Mouse (Mus musculus): ENCODE results near the gene Abr. TPM values are rescaled to one million over a fixed set of nuclear protein-coding genes. Genes with fewer than 3 reads are reported as not detected.

Abr gene
- polyA plus RNA-seq, 1 experiment from 2014 or later, result 32.3 TPM

- H3K4me1 ChIP-seq (ENCODE audit: control insufficient read depth, insufficient read depth, low read length), result peaks cover 5% of the 10 kb centered on the region
- no peak overlapping the region for H3K4me3 ChIP-seq (ENCODE audit: low read depth, low read length)
- no peak overlapping the region for H3K9ac ChIP-seq (replicated peaks; ENCODE audit: low read length)
- no peak overlapping the region for H3K4me2 ChIP-seq (ENCODE audit: low read depth, low read length)
- DNase-seq (ENCODE audit: low spot score), result no peak
- H3K27me3 ChIP-seq (ENCODE audit: control insufficient read depth, insufficient read depth, low read length), result no peaks in the 10 kb centered on the region
- no peaks in the 10 kb centered on the region for H3K9me3 ChIP-seq (replicated peaks; ENCODE audit: control insufficient read depth, low read length)
- WGBS, result 58% methylated on average over 4 of the region's 4 CpGs
- H3K36me3 ChIP-seq (replicated peaks; ENCODE audit: control insufficient read depth, insufficient read depth, low read depth, low read length), result no peaks in the 10 kb centered on the region
- H3K27ac ChIP-seq (replicated peaks; ENCODE audit: low read depth, low read length), result no peak overlapping the region
- ATAC-seq (replicated peaks; ENCODE audit: insufficient number of reproducible peaks, low FRiP score, low TSS enrichment, low read depth), result no peak
Observed at GRCm38 (mm10) chr11:76385017-76385416, 237.1 kb downstream of the Abr start.

- ATAC-seq (replicated peaks; ENCODE audit: insufficient number of reproducible peaks, low FRiP score, low TSS enrichment, low read depth), result no peak
- DNase-seq (ENCODE audit: low spot score), result no peak
- Histone ChIP-seq H3K9ac (replicated peaks; ENCODE audit: low read length) (no peak overlapping the region), H3K4me2 (ENCODE audit: low read depth, low read length) (no peak overlapping the region), H3K9me3 (replicated peaks; ENCODE audit: control insufficient read depth, low read length) (no peaks in the 10 kb centered on the region), H3K36me3 (replicated peaks; ENCODE audit: control insufficient read depth, insufficient read depth, low read depth, low read length) (no peaks in the 10 kb centered on the region), H3K27me3 (ENCODE audit: control insufficient read depth, insufficient read depth, low read length) (no peaks in the 10 kb centered on the region), H3K27ac (replicated peaks; ENCODE audit: low read depth, low read length) (0 out of 2 replicates have a peak overlapping the region, but pooled peaks have one; percentile 8), H3K4me1 (ENCODE audit: control insufficient read depth, insufficient read depth, low read length) (peaks cover 5% of the 10 kb centered on the region), H3K4me3 (ENCODE audit: low read depth, low read length) (no peak overlapping the region)
- WGBS, result 76% methylated on average over 5 of the region's 5 CpGs
Observed at GRCm38 (mm10) chr11:76384307-76384706, 237.8 kb downstream of the Abr start.

GRCm38 (mm10) chr11:76382711-76383324 lies 239.3 kb downstream of the Abr start:
- 59% methylated on average over 13 of the region's 13 CpGs for WGBS
- no peak overlapping the region for H3K9ac ChIP-seq (replicated peaks; ENCODE audit: low read length)
- no peaks in the 10 kb centered on the region for H3K36me3 ChIP-seq (replicated peaks; ENCODE audit: control insufficient read depth, insufficient read depth, low read depth, low read length)
- ATAC-seq (replicated peaks; ENCODE audit: insufficient number of reproducible peaks, low FRiP score, low TSS enrichment, low read depth) (0 out of 2 replicates have a peak, but pooled peaks have one; percentile 47), DNase-seq (ENCODE audit: low spot score) (peak; percentile 63)
- H3K9me3 ChIP-seq (replicated peaks; ENCODE audit: control insufficient read depth, low read length), result no peaks in the 10 kb centered on the region
- H3K27me3 ChIP-seq (ENCODE audit: control insufficient read depth, insufficient read depth, low read length), result no peaks in the 10 kb centered on the region
- peaks cover 5% of the 10 kb centered on the region for H3K4me1 ChIP-seq (ENCODE audit: control insufficient read depth, insufficient read depth, low read length)
- no peak overlapping the region for H3K4me2 ChIP-seq (ENCODE audit: low read depth, low read length)
- H3K27ac ChIP-seq (replicated peaks; ENCODE audit: low read depth, low read length), result peak overlapping the region; percentile 21; the same call in 1 of the 2 replicates
- H3K4me3 ChIP-seq (ENCODE audit: low read depth, low read length), result no peak overlapping the region

- WGBS, result 77% methylated on average over 15 of the region's 15 CpGs
Observed at GRCm38 (mm10) chr11:76381201-76381885, 240.8 kb downstream of the Abr start.

DNA sequence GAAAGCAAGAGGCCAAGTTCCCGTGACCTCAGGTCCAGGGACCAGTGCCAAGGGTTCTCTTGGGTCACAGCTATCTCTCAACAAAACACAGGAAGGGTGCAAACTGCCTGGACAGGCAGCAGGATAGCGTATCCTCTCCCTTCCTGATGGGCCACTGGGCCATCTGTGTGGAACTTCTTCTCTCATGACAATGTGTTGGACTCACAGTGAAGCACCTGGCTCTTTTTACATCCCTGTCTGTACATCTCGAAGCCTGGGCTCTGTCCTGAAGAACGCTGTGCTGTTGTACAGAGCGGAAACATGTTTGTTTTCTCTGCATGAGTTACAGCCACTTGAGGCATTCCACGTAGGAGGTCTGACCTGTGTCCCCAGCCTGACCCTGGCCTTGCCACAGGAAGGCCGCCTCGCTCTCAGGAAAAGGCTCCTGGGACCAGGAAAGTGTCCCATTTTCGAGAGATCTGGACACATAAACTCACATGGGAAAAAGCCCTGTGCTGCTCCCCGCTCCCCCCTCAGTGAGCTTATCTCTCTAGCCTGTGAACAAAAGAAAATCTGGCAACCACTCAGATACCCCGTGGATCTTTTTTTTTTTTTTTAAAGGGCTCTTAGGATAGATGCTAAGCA lies 242.1 kb downstream of the Abr start:
- H3K36me3 ChIP-seq (replicated peaks; ENCODE audit: control insufficient read depth, insufficient read depth, low read depth, low read length), result no peaks in the 10 kb centered on the region

More at GRCm38 (mm10) chr11:76381201-76381885, 240.8 kb downstream of the Abr start:
- no peaks in the 10 kb centered on the region for H3K27me3 ChIP-seq (ENCODE audit: control insufficient read depth, insufficient read depth, low read length)
- ATAC-seq (replicated peaks; ENCODE audit: insufficient number of reproducible peaks, low FRiP score, low TSS enrichment, low read depth) (no peak), DNase-seq (ENCODE audit: low spot score) (no peak)
- no peaks in the 10 kb centered on the region for H3K36me3 ChIP-seq (replicated peaks; ENCODE audit: control insufficient read depth, insufficient read depth, low read depth, low read length)
- H3K4me2 ChIP-seq (ENCODE audit: low read depth, low read length), result no peak overlapping the region
- peaks cover 5% of the 10 kb centered on the region for H3K4me1 ChIP-seq (ENCODE audit: control insufficient read depth, insufficient read depth, low read length)
- no peak overlapping the region for H3K4me3 ChIP-seq (ENCODE audit: low read depth, low read length)
- H3K9me3 ChIP-seq (replicated peaks; ENCODE audit: control insufficient read depth, low read length), result no peaks in the 10 kb centered on the region
- no peak overlapping the region for H3K9ac ChIP-seq (replicated peaks; ENCODE audit: low read length)
- H3K27ac ChIP-seq (replicated peaks; ENCODE audit: low read depth, low read length), result no peak overlapping the region

GRCm38 (mm10) chr11:76376425-76376824 lies 245.7 kb downstream of the Abr start:
- DNase-seq (ENCODE audit: low spot score) (no peak), ATAC-seq (replicated peaks; ENCODE audit: insufficient number of reproducible peaks, low FRiP score, low TSS enrichment, low read depth) (no peak)
- Histone ChIP-seq H3K27me3 (ENCODE audit: control insufficient read depth, insufficient read depth, low read length) (no peaks in the 10 kb centered on the region), H3K4me1 (ENCODE audit: control insufficient read depth, insufficient read depth, low read length) (peaks cover 7% of the 10 kb centered on the region), H3K4me2 (ENCODE audit: low read depth, low read length) (no peak overlapping the region), H3K9me3 (replicated peaks; ENCODE audit: control insufficient read depth, low read length) (no peaks in the 10 kb centered on the region), H3K4me3 (ENCODE audit: low read depth, low read length) (no peak overlapping the region), H3K9ac (replicated peaks; ENCODE audit: low read length) (no peak overlapping the region), H3K27ac (replicated peaks; ENCODE audit: low read depth, low read length) (no peak overlapping the region), H3K36me3 (replicated peaks; ENCODE audit: control insufficient read depth, insufficient read depth, low read depth, low read length) (no peaks in the 10 kb centered on the region)
- WGBS, result 88% methylated on average over 3 of the region's 3 CpGs

More for the DNA sequence above, 242.1 kb downstream of the Abr start:
- no peaks in the 10 kb centered on the region for H3K27me3 ChIP-seq (ENCODE audit: control insufficient read depth, insufficient read depth, low read length)
- 33% methylated on average over 11 of the region's 11 CpGs for WGBS
- H3K4me1 ChIP-seq (ENCODE audit: control insufficient read depth, insufficient read depth, low read length), result peaks cover under 1% of the 10 kb centered on the region; the same call in 1 of the 2 replicates
- no peak overlapping the region for H3K4me2 ChIP-seq (ENCODE audit: low read depth, low read length)
- H3K9me3 ChIP-seq (replicated peaks; ENCODE audit: control insufficient read depth, low read length), result no peaks in the 10 kb centered on the region
- H3K4me3 ChIP-seq (ENCODE audit: low read depth, low read length), result no peak overlapping the region
- ATAC-seq (replicated peaks; ENCODE audit: insufficient number of reproducible peaks, low FRiP score, low TSS enrichment, low read depth) (no peak), DNase-seq (ENCODE audit: low spot score) (no peak)
- H3K9ac ChIP-seq (replicated peaks; ENCODE audit: low read length), result no peak overlapping the region
- no peak overlapping the region; the same call in 1 of the 2 replicates for H3K27ac ChIP-seq (replicated peaks; ENCODE audit: low read depth, low read length)

DNA sequence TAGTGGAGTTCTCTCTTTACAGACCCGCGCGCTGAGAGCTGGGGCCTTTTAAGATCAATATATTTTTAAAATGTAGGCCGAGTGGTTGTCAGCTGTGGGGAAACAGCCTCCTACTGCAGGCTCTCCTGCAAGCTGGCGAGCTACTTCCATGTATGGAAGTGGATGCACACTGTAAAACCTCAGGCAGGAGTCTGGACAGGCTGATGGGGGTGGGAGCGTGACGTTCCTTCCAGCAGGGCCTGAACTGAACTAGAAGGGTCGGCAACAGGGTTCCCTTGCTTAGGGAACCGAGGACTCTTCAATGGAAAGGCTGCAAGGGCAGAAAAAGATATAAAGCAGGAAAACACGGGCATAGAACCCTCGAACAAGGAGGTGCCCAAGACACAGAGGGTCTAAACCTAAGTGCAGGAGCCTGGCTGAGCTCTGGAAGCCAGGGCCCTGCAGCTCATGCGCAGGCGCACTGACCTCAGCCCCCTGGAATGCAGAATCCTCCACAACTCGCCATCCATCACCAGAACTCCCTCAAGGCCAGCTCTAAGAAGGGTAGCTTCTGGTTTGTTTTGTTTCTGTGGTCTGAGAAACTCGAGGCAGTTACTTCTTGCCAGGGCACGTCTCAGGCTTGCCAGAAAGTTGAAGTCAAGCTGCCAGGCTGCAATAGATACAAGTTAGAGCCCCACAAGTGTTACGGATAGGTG lies 247.5 kb downstream of the Abr start:
- 0 out of 2 replicates have a peak overlapping the region, but pooled peaks have one; percentile 14 for H3K9ac ChIP-seq (replicated peaks; ENCODE audit: low read length)
- H3K27ac ChIP-seq (replicated peaks; ENCODE audit: low read depth, low read length), result peak overlapping the region; percentile 74
- ATAC-seq (replicated peaks; ENCODE audit: insufficient number of reproducible peaks, low FRiP score, low TSS enrichment, low read depth), result no peak

More for the DNA sequence above, 247.5 kb downstream of the Abr start:
- H3K4me3 ChIP-seq (ENCODE audit: low read depth, low read length), result no peak overlapping the region
- no peaks in the 10 kb centered on the region for H3K27me3 ChIP-seq (ENCODE audit: control insufficient read depth, insufficient read depth, low read length)
- H3K36me3 ChIP-seq (replicated peaks; ENCODE audit: control insufficient read depth, insufficient read depth, low read depth, low read length), result no peaks in the 10 kb centered on the region
- H3K4me1 ChIP-seq (ENCODE audit: control insufficient read depth, insufficient read depth, low read length), result peaks cover 7% of the 10 kb centered on the region
- H3K9me3 ChIP-seq (replicated peaks; ENCODE audit: control insufficient read depth, low read length), result no peaks in the 10 kb centered on the region
- no peak overlapping the region for H3K4me2 ChIP-seq (ENCODE audit: low read depth, low read length)
- DNase-seq (ENCODE audit: low spot score), result peak; percentile 77
- 52% methylated on average over 17 of the region's 17 CpGs for WGBS

Data from embryonic facial prominence, embryonic 11.5 days (tissue).